8 mouse cellular contexts compared by ENCODE assay signal in the genomic region with DNA sequence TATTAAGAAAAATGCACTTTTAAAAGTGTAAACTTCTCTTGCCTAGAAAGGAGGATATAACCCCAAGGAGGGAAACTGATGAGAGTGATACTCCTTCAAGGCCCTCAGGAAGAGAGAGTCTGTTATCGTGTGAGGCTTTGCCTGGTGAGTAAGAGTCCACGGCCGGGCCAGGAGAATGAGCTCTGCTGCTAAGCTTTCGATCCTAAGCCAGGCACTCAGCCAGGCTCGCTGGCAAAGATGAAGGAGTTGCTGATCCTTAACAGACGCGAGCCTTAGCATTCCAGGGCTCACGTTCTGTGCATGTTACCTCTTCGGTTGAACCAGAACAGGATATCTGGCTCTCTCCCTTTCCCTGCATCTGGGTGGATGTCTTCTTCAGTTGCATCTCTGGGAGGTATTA. TPM values are rescaled to one million over a fixed set of nuclear protein-coding genes. Genes with fewer than 3 reads are reported as not detected.
DNase-seq lines count a peak whose midpoint lies in the region; ATAC-seq lines count a peak whose summit lies in the region.

No protein-coding gene starts in this region.

- no peak overlapping the region for H3K4me3 ChIP-seq in stomach, embryonic 14.5 days (ENCODE audit: low read depth, low read length)

- no peaks in the 10 kb centered on the region for H3K36me3 ChIP-seq in stomach, embryonic 14.5 days (ENCODE audit: control insufficient read depth, insufficient read depth, low read length)

- peaks cover 10% of the 10 kb centered on the region; the same call in 1 of the 2 replicates for H3K4me1 ChIP-seq in stomach, embryonic 14.5 days (ENCODE audit: control insufficient read depth, insufficient read depth, low read length)

- ATAC-seq in stomach, embryonic 14.5 days (ENCODE audit: insufficient number of reproducible peaks, insufficient read depth, low FRiP score, low read depth), result peak; percentile 46; the same call in 1 of the 2 replicates
- ATAC-seq in megakaryocyte, adult 5-6 weeks (ENCODE audit: poor library complexity, severe bottlenecking), result no peak

- no peaks in the 10 kb centered on the region for H3K27me3 ChIP-seq in stomach, embryonic 14.5 days (ENCODE audit: control insufficient read depth, insufficient read depth, low read length)

- DNase-seq in right cerebral cortex, adult 18-20 months, result peak; percentile 8
- DNase-seq in right cerebral cortex, postnatal 36 days (ENCODE audit: low spot score in 2 of 2), result no peak
- DNase-seq in fat pad, adult 2 months (ENCODE audit: extremely low read depth, low read depth, low spot score), result peak; percentile 37
- peak; percentile 79 for DNase-seq in kidney, postnatal 14 days
- no peak for DNase-seq in layer of hippocampus, adult 8-10 months (ENCODE audit: low spot score in 2 of 2)
- no peak for DNase-seq in spleen, adult 18-20 months

- no peak overlapping the region for H3K4me2 ChIP-seq in stomach, embryonic 14.5 days (replicated peaks; ENCODE audit: low read depth, low read length)

- peak overlapping the region; percentile 68; the same call in 1 of the 2 replicates for H3K27ac ChIP-seq in stomach, embryonic 14.5 days (ENCODE audit: low read length)

- no peak overlapping the region for H3K9ac ChIP-seq in stomach, embryonic 14.5 days (replicated peaks; ENCODE audit: low read depth, low read length)

- H3K9me3 ChIP-seq in stomach, embryonic 14.5 days (ENCODE audit: control insufficient read depth, low read depth, low read length), result no peaks in the 10 kb centered on the region

- 34% methylated on average over 9 of the region's 9 CpGs for WGBS in stomach, embryonic 14.5 days

RNA-seq across cellular contexts. Expression of a gene that starts 11.8 kb away (rescaled TPM):
- 7.7 and 8.7 TPM in 2 replicates for polyA plus RNA-seq in stomach, embryonic 14.5 days (2014; fragmentation: Nextera tagmentation; extraction: Ambion mirVana)
- total RNA-seq in megakaryocyte, adult 5-6 weeks (2015), result 0.13 TPM in 1 of 2 replicates, not detected in the other
- 12.9 and 15.8 TPM in 2 replicates for total RNA-seq in megakaryocyte, adult 5-6 weeks (2017)
- 1 to 10 TPM; 4.3 to 5.8 (median 4.8) TPM for total RNA-seq in layer of hippocampus, adult 8-10 months (2022)

Comparison
In these comparisons a context has a peak if more than half of its experiments do, and no peak if none do; other contexts are left out.
1. DNase-seq: peak in right cerebral cortex, adult 18-20 months (single experiment), fat pad, adult 2 months (single experiment) and kidney, postnatal 14 days (single experiment); none in right cerebral cortex, postnatal 36 days (0 of 2), layer of hippocampus, adult 8-10 months (0 of 2) and spleen, adult 18-20 months (0 of 2).